Mouse (Mus musculus) heart, postnatal 0 days (tissue): Measurements from ENCODE around the gene Cdc45. TPM values are rescaled to one million over a fixed set of nuclear protein-coding genes. Genes with fewer than 3 reads are reported as not detected.

ENCODE experiments used
- ATAC-seq: fragments of 200-750 bp; cut with Nextera tagmentation; 2 replicates; pipeline ENCODE4 v1.8.0; 2017; ENCODE audit warnings: low read depth, moderate number of reproducible peaks, moderate library complexity; ENCODE audit not compliant: insufficient read depth
- DNase-seq: peaks from one replicate; pipeline ENCODE4 v3.0.0-alpha.2; 2016; ENCODE audit warnings: low spot score
- H3K27ac ChIP-seq: fragments of 300-500 bp; sonication (generic); 2 replicates; pipeline ENCODE4 v1.5.1; 2014; ENCODE audit warnings: low read depth, mild to moderate bottlenecking
- H3K27me3 ChIP-seq: fragments of 300-500 bp; sonication (generic); 2 replicates; pipeline ENCODE4 v1.6.1; 2014; ENCODE audit warnings: low read length, mixed read lengths; ENCODE audit not compliant: control insufficient read depth, insufficient read depth
- H3K36me3 ChIP-seq: fragments of 300-500 bp; sonication (generic); replicated peaks from 2 replicates; pipeline ENCODE4 v1.6.1; 2014; ENCODE audit warnings: low read length, mixed read lengths; ENCODE audit not compliant: control insufficient read depth, insufficient read depth
- H3K4me1 ChIP-seq: fragments of 300-500 bp; sonication (generic); 2 replicates; pipeline ENCODE4 v1.6.1; 2014; ENCODE audit warnings: antibody characterized with exemption; ENCODE audit not compliant: control insufficient read depth, insufficient read depth
- H3K4me2 ChIP-seq: fragments of 300-500 bp; sonication (generic); 2 replicates; pipeline ENCODE4 v1.6.1; 2014; ENCODE audit warnings: low read depth, mild to moderate bottlenecking, low read length, moderate library complexity
- H3K4me3 ChIP-seq: fragments of 300-500 bp; sonication (generic); 2 replicates; pipeline ENCODE4 v1.5.1; 2014; ENCODE audit warnings: low read depth, low read length
- H3K9ac ChIP-seq: fragments of 300-500 bp; sonication (generic); replicated peaks from 2 replicates; pipeline ENCODE4 v1.6.1; 2014; ENCODE audit warnings: low read depth, low read length, mixed read lengths
- H3K9me3 ChIP-seq: fragments of 300-500 bp; sonication (generic); replicated peaks from 2 replicates; pipeline ENCODE4 v1.6.1; 2016; ENCODE audit warnings: low read length; ENCODE audit not compliant: control insufficient read depth
- CTCF ChIP-seq: IDR thresholded peaks from 2 replicates; pipeline ENCODE4 v1.5.1; 2016; ENCODE audit warnings: antibody characterized with exemption, control low read depth, low read depth
- EP300 ChIP-seq: IDR thresholded peaks from 2 replicates; pipeline ENCODE4 v1.6.1; 2016; ENCODE audit warnings: antibody characterized with exemption, low read depth
- WGBS: fragments of 180-500 bp; shearing (Covaris S2); extraction: QIAGEN DNeasy Blood & Tissue Kit; methylation state at CpG from one replicate; pipeline ENCODE4 v1.1.7; 2014; 5-methylcytosine and 5-hydroxymethylcytosine counted together
- polyA plus RNA-seq: library from polyadenylated mRNA; unstranded; fragments of >200 nt; fragmentation: Nextera tagmentation; extraction: Ambion mirVana; gene quantifications from 2 replicates; pipeline ENCODE4 v1.2.1, GENCODE M21; 2015
- total RNA-seq: library from RNA; depleted of rRNA; stranded (reverse); fragments of >200 nt; gene quantifications from 2 replicates; pipeline ENCODE4 v1.2.3, GENCODE M21; 2014; ENCODE audit warnings: low replicate concordance

The Cdc45 gene
- total and polyA plus RNA-seq, 2 experiments from 2014 or later, result 10.3 to 16.3 TPM

- H3K9me3 ChIP-seq, result no peaks in the 10 kb centered on the region
- 91% methylated on average over 2 of the region's 2 CpGs for WGBS
- DNase-seq (no peak), ATAC-seq (no peak)
- no peak for TF ChIP-seq CTCF
- no peak for TF ChIP-seq EP300
- H3K9ac ChIP-seq, result no peak overlapping the region
- no peak overlapping the region for H3K27ac ChIP-seq
- no peak overlapping the region for H3K4me3 ChIP-seq
- 0 out of 2 replicates have a peak, but pooled peaks cover 2% of the 10 kb centered on the region for H3K4me1 ChIP-seq
- H3K27me3 ChIP-seq, result no peaks in the 10 kb centered on the region
- peaks cover 52% of the 10 kb centered on the region for H3K36me3 ChIP-seq
- no peak overlapping the region for H3K4me2 ChIP-seq
These were observed 6.0 kb downstream of the Cdc45 start for GRCm38 (mm10) chr16:18805746-18806145.

- H3K27ac ChIP-seq, result no peak overlapping the region
- H3K9me3 ChIP-seq, result no peaks in the 10 kb centered on the region
- H3K4me2 ChIP-seq, result no peak overlapping the region
- 72% methylated on average over 2 of the region's 2 CpGs for WGBS
- TF ChIP-seq EP300 (no peak), CTCF (peak; percentile 78)
- H3K9ac ChIP-seq, result no peak overlapping the region
- 0 out of 2 replicates have a peak, but pooled peaks have one; percentile 27 for ATAC-seq
- H3K27me3 ChIP-seq, result no peaks in the 10 kb centered on the region
- no peaks in the 10 kb centered on the region for H3K4me1 ChIP-seq
- H3K36me3 ChIP-seq, result peaks cover 64% of the 10 kb centered on the region
- H3K4me3 ChIP-seq, result no peak overlapping the region
- DNase-seq, result no peak
These were observed 12.9 kb downstream of the Cdc45 start for GRCm38 (mm10) chr16:18798841-18799240.

- Histone ChIP-seq H3K4me3 (no peak overlapping the region), H3K9ac (no peak overlapping the region), H3K27ac (no peak overlapping the region), H3K4me2 (no peak overlapping the region), H3K27me3 (no peaks in the 10 kb centered on the region), H3K9me3 (no peaks in the 10 kb centered on the region), H3K36me3 (peaks cover 69% of the 10 kb centered on the region), H3K4me1 (no peaks in the 10 kb centered on the region)
- TF ChIP-seq EP300, result no peak
- no peak for TF ChIP-seq CTCF
- no peak for DNase-seq
- ATAC-seq, result no peak
- WGBS, result 83% methylated on average over 5 of the region's 5 CpGs
These were observed 13.6 kb downstream of the Cdc45 start for GRCm38 (mm10) chr16:18798151-18798550.

- Histone ChIP-seq H3K4me3 (no peak overlapping the region), H3K9ac (no peak overlapping the region), H3K4me1 (no peaks in the 10 kb centered on the region), H3K27ac (no peak overlapping the region), H3K4me2 (no peak overlapping the region), H3K27me3 (no peaks in the 10 kb centered on the region), H3K9me3 (no peaks in the 10 kb centered on the region), H3K36me3 (peaks cover 70% of the 10 kb centered on the region)
- ATAC-seq (no peak), DNase-seq (no peak)
- no peak for TF ChIP-seq CTCF
- TF ChIP-seq EP300, result no peak
- WGBS, result 75% methylated on average over 7 of the region's 7 CpGs
These were observed 15.1 kb downstream of the Cdc45 start for GRCm38 (mm10) chr16:18796645-18797044.

- DNase-seq (no peak), ATAC-seq (no peak)
- Histone ChIP-seq H3K9ac (no peak overlapping the region), H3K36me3 (peaks cover 66% of the 10 kb centered on the region), H3K4me2 (no peak overlapping the region), H3K4me3 (no peak overlapping the region), H3K4me1 (no peaks in the 10 kb centered on the region), H3K9me3 (no peaks in the 10 kb centered on the region), H3K27ac (no peak overlapping the region), H3K27me3 (no peaks in the 10 kb centered on the region)
- WGBS, result 91% methylated on average over 11 of the region's 11 CpGs
- no peak for TF ChIP-seq CTCF
- no peak for TF ChIP-seq EP300
These were observed 16.4 kb downstream of the Cdc45 start for GRCm38 (mm10) chr16:18795223-18795899.
